Mouse (Mus musculus) hindbrain, embryonic 16.5 days (tissue): Measurements from ENCODE around the gene Lrrc4b. TPM values are rescaled to one million over a fixed set of nuclear protein-coding genes. Genes with fewer than 3 reads are reported as not detected.

Experiments used
- ATAC-seq: fragments of 200-750 bp; cut with Nextera tagmentation; 2 replicates; pipeline ENCODE4 v1.8.0; 2017; ENCODE audit warnings: moderate TSS enrichment, moderate library complexity
- H3K27ac ChIP-seq: fragments of 300-500 bp; sonication (generic); 2 replicates; pipeline ENCODE4 v1.5.1; 2014; ENCODE audit warnings: low read depth, mild to moderate bottlenecking, control low read depth, low read length, moderate library complexity
- H3K27me3 ChIP-seq: fragments of 300-500 bp; sonication (generic); replicated peaks from 2 replicates; pipeline ENCODE4 v1.6.1; 2014; ENCODE audit warnings: low read length; ENCODE audit not compliant: control insufficient read depth, insufficient read depth
- H3K36me3 ChIP-seq: fragments of 300-500 bp; sonication (generic); 2 replicates; pipeline ENCODE4 v1.6.1; 2014; ENCODE audit warnings: mild to moderate bottlenecking, low read length, moderate library complexity, mixed read lengths; ENCODE audit not compliant: control insufficient read depth, insufficient read depth
- H3K4me1 ChIP-seq: fragments of 300-500 bp; sonication (generic); 2 replicates; pipeline ENCODE4 v1.6.1; 2014; ENCODE audit warnings: low read depth, low read length; ENCODE audit not compliant: control insufficient read depth, insufficient read depth
- H3K4me2 ChIP-seq: fragments of 300-500 bp; sonication (generic); 2 replicates; pipeline ENCODE4 v1.6.1; 2014; ENCODE audit warnings: mild to moderate bottlenecking, low read length, control low read depth, moderate library complexity
- H3K4me3 ChIP-seq: fragments of 300-500 bp; sonication (generic); 2 replicates; pipeline ENCODE4 v1.5.1; 2014; ENCODE audit warnings: mild to moderate bottlenecking, low read length, control low read depth, moderate library complexity
- H3K9ac ChIP-seq: fragments of 300-500 bp; sonication (generic); 2 replicates; pipeline ENCODE4 v1.6.1; 2014; ENCODE audit warnings: low read depth, mild to moderate bottlenecking, control low read depth, low read length, moderate library complexity
- H3K9me3 ChIP-seq: fragments of 300-500 bp; sonication (generic); 2 replicates; pipeline ENCODE4 v1.6.1; 2014; ENCODE audit warnings: mild to moderate bottlenecking, low read length, moderate library complexity; ENCODE audit not compliant: control insufficient read depth
- WGBS: fragments of 180-500 bp; shearing (Covaris S2); extraction: QIAGEN DNeasy Blood & Tissue Kit; methylation state at CpG from one replicate; pipeline ENCODE4 v1.1.7; 2014; 5-methylcytosine and 5-hydroxymethylcytosine counted together
- polyA plus RNA-seq: library from polyadenylated mRNA; unstranded; fragments of >200 nt; fragmentation: Nextera tagmentation; extraction: Ambion mirVana; gene quantifications from 2 replicates; pipeline ENCODE4 v1.2.1, GENCODE M21; 2015

The Lrrc4b gene
- polyA plus RNA-seq: 12.4 and 12.6 TPM in 2 replicates

GRCm38 (mm10) chr7:44428968-44429521 lies at the start of gene Lrrc4b:
Gene Lrrc4b, plus strand, starts transcription at chr7:44429018.
- under 1% methylated on average over 38 of the region's 69 CpGs for WGBS
- Histone ChIP-seq H3K27ac (peak within 1 kb of the TSS; percentile 99), H3K4me1 (peaks cover 32% of the 10 kb centered on the region), H3K4me2 (peak within 1 kb of the TSS; percentile 85), H3K9me3 (no peaks in the 10 kb centered on the region), H3K4me3 (peak within 1 kb of the TSS; percentile 80), H3K9ac (peak within 1 kb of the TSS; percentile 99), H3K36me3 (no peaks in the 10 kb centered on the region), H3K27me3 (no peaks in the 10 kb centered on the region)
- peak; percentile 67 for ATAC-seq

GRCm38 (mm10) chr7:44382541-44382940 lies 46.3 kb upstream of the Lrrc4b start:
- H3K36me3 ChIP-seq: no peaks in the 10 kb centered on the region
- no peak overlapping the region for H3K4me2 ChIP-seq
- no peaks in the 10 kb centered on the region for H3K9me3 ChIP-seq
- peaks cover 8% of the 10 kb centered on the region for H3K4me1 ChIP-seq
- WGBS: 48% methylated on average over 12 of the region's 12 CpGs
- peak overlapping the region; percentile 72 for H3K27ac ChIP-seq
- ATAC-seq: peak; percentile 45
- H3K4me3 ChIP-seq: no peak overlapping the region
- H3K9ac ChIP-seq: no peak overlapping the region
- no peaks in the 10 kb centered on the region for H3K27me3 ChIP-seq

GRCm38 (mm10) chr7:44383980-44384715 lies 44.7 kb upstream of the Lrrc4b start, which contains the start of gene Syt3:
Gene Syt3, plus strand, starts transcription at chr7:44384102.
- Histone ChIP-seq H3K9ac (peak within 1 kb of the TSS; percentile 81), H3K4me3 (peak within 1 kb of the TSS; percentile 54), H3K27me3 (no peaks in the 10 kb centered on the region), H3K9me3 (no peaks in the 10 kb centered on the region), H3K27ac (peak within 1 kb of the TSS; percentile 74), H3K36me3 (no peaks in the 10 kb centered on the region), H3K4me1 (peaks cover 8% of the 10 kb centered on the region), H3K4me2 (peak within 1 kb of the TSS; percentile 93)
- peak; percentile 91 for ATAC-seq
- WGBS: 0% methylated on average over 22 of the region's 33 CpGs

- ATAC-seq: peak; percentile 71
- Histone ChIP-seq H3K36me3 (no peaks in the 10 kb centered on the region), H3K27ac (peak overlapping the region; percentile 9; the same call in 1 of the 2 replicates), H3K9ac (peak overlapping the region; percentile 81), H3K9me3 (no peaks in the 10 kb centered on the region), H3K4me1 (peaks cover 8% of the 10 kb centered on the region), H3K4me2 (peak overlapping the region; percentile 93), H3K4me3 (peak overlapping the region; percentile 54), H3K27me3 (no peaks in the 10 kb centered on the region)
- 2% methylated on average over 16 of the region's 17 CpGs for WGBS
Observed at GRCm38 (mm10) chr7:44384716-44385059, 44.1 kb upstream of the Lrrc4b start.

- Histone ChIP-seq H3K9me3 (no peaks in the 10 kb centered on the region), H3K4me3 (peak within 1 kb of the TSS; percentile 54), H3K9ac (peak within 1 kb of the TSS; percentile 81), H3K27me3 (no peaks in the 10 kb centered on the region), H3K4me1 (peaks cover 8% of the 10 kb centered on the region), H3K27ac (peak within 1 kb of the TSS; percentile 9; the same call in 1 of the 2 replicates), H3K36me3 (no peaks in the 10 kb centered on the region), H3K4me2 (peak within 1 kb of the TSS; percentile 93)
- no peak for ATAC-seq
- 83% methylated on average over 12 of the region's 12 CpGs for WGBS
Observed at GRCm38 (mm10) chr7:44385720-44386119, 43.1 kb upstream of the Lrrc4b start, which contains the start of gene 1700008O03Rik. Gene 1700008O03Rik, minus strand, starts transcription at chr7:44385820.

- no peaks in the 10 kb centered on the region for H3K36me3 ChIP-seq
- no peaks in the 10 kb centered on the region for H3K9me3 ChIP-seq
- no peak overlapping the region for H3K9ac ChIP-seq
- 85% methylated on average over 4 of the region's 4 CpGs for WGBS
- H3K4me3 ChIP-seq: no peak overlapping the region
- ATAC-seq: no peak
- H3K27ac ChIP-seq: no peak overlapping the region
- no peaks in the 10 kb centered on the region for H3K27me3 ChIP-seq
- no peak overlapping the region for H3K4me2 ChIP-seq
- H3K4me1 ChIP-seq: no peaks in the 10 kb centered on the region
Observed at GRCm38 (mm10) chr7:44391831-44392230, 37.0 kb upstream of the Lrrc4b start.

GRCm38 (mm10) chr7:44392341-44392740 lies 36.5 kb upstream of the Lrrc4b start:
- ATAC-seq: no peak
- 86% methylated on average over 14 of the region's 14 CpGs for WGBS
- no peaks in the 10 kb centered on the region for H3K9me3 ChIP-seq
- no peaks in the 10 kb centered on the region for H3K4me1 ChIP-seq
- H3K36me3 ChIP-seq: no peaks in the 10 kb centered on the region
- H3K4me3 ChIP-seq: no peak overlapping the region
- no peak overlapping the region for H3K4me2 ChIP-seq
- H3K27me3 ChIP-seq: no peaks in the 10 kb centered on the region
- H3K27ac ChIP-seq: no peak overlapping the region
- H3K9ac ChIP-seq: no peak overlapping the region

GRCm38 (mm10) chr7:44393284-44393683 lies 35.5 kb upstream of the Lrrc4b start:
- Histone ChIP-seq H3K27me3 (no peaks in the 10 kb centered on the region), H3K27ac (no peak overlapping the region), H3K9me3 (no peaks in the 10 kb centered on the region), H3K4me3 (no peak overlapping the region), H3K4me2 (no peak overlapping the region), H3K36me3 (no peaks in the 10 kb centered on the region), H3K4me1 (no peaks in the 10 kb centered on the region), H3K9ac (no peak overlapping the region)
- ATAC-seq: no peak
- 90% methylated on average over 17 of the region's 17 CpGs for WGBS

- Histone ChIP-seq H3K4me2 (no peak overlapping the region), H3K4me1 (no peaks in the 10 kb centered on the region), H3K27ac (no peak overlapping the region), H3K4me3 (no peak overlapping the region), H3K9ac (no peak overlapping the region), H3K36me3 (no peaks in the 10 kb centered on the region), H3K27me3 (no peaks in the 10 kb centered on the region), H3K9me3 (no peaks in the 10 kb centered on the region)
- ATAC-seq: peak; percentile 55
- WGBS: 19% methylated on average over 3 of the region's 3 CpGs
Observed at GRCm38 (mm10) chr7:44398570-44398969, 30.2 kb upstream of the Lrrc4b start.
